Mouse (Mus musculus) colon, adult 2 months (tissue): ENCODE measurements around the gene Sfr1. TPM values are rescaled to one million over a fixed set of nuclear protein-coding genes. Genes with fewer than 3 reads are reported as not detected.

Source experiments
- polyA plus RNA-seq: library from polyadenylated mRNA; depleted of rRNA; stranded (reverse); fragments of >200 nt; gene quantifications from 2 replicates; pipeline ENCODE4 v1.2.3, GENCODE M21; 2012; rRNA removed

Sfr1 gene
- 21.7 and 22.4 TPM in 2 replicates for polyA plus RNA-seq

GRCm38 (mm10) chr19:47731071-47731881, at the start of gene Sfr1:
Gene Sfr1, plus strand, starts transcription at chr19:47731682.

DNA sequence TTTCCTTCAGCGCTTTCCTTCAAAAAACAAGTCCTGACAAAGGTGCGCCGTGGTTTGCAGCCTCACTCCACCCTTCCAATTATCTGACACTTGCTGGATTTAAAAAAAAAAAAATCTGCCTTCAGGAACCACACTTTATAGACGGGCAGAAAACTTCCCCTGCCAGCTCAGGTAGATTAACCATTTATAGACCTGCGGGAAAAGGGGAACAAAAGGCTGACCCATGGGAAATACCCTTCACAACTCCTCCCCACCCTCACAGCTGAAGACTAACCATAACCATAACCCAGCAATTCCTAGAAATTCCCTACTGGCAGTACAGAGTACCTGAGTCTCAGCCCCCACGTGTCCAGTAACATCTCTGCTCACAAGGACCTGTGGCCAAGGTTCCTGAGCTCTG, 39.5 kb upstream of the Sfr1 start, which contains the start of gene Col17a1:
Gene Col17a1 (minus strand): TSS at position 101 of the 400 bp plus-strand sequence.

Other genes starting within 250 kb of the Sfr1 start
- 13.7 and 14.6 TPM in 2 replicates for gene Stn1, start 194.2 kb upstream of the Sfr1 start, polyA plus RNA-seq
- gene Slk, start 152.0 kb upstream of the Sfr1 start, polyA plus RNA-seq = 11.3 and 14.0 TPM in 2 replicates
- 0.27 and 0.76 TPM in 2 replicates for gene Col17a1, start 39.6 kb upstream of the Sfr1 start, polyA plus RNA-seq
- 286 and 309 TPM in 2 replicates for gene Gsto1, start 123.3 kb downstream of the Sfr1 start, polyA plus RNA-seq
- 0.10 and 0.84 TPM in 2 replicates for gene Gsto2, start 133.9 kb downstream of the Sfr1 start, polyA plus RNA-seq
- 0.20 TPM in 1 of 2 replicates, not detected in the other for gene Cfap43, start 187.6 kb downstream of the Sfr1 start, polyA plus RNA-seq
- gene Itprip, start 187.6 kb downstream of the Sfr1 start, polyA plus RNA-seq = 3.3 and 3.5 TPM in 2 replicates
- gene Cfap58, start 206.0 kb downstream of the Sfr1 start, polyA plus RNA-seq = not detected in 2 replicates